Mouse (Mus musculus) limb, embryonic 13.5 days (tissue): ENCODE measurements around the gene Sec14l4. TPM values are rescaled to one million over a fixed set of nuclear protein-coding genes. Genes with fewer than 3 reads are reported as not detected.
"Not testable (repeated sequence)": the region's sequence is repeated elsewhere in the genome, so short reads cannot be mapped to it uniquely, and the experiment has no call there.

Source experiments
- ATAC-seq: fragments of 200-750 bp; cut with Nextera tagmentation; 2 replicates; pipeline ENCODE4 v1.8.0; 2017; ENCODE audit warnings: low read depth, moderate number of reproducible peaks, moderate TSS enrichment; ENCODE audit not compliant: low FRiP score
- H3K27ac ChIP-seq: fragments of 300-500 bp; sonication (generic); 2 replicates; pipeline ENCODE4 v1.5.1; 2015; ENCODE audit warnings: inconsistent platforms, mild to moderate bottlenecking, moderate library complexity
- H3K27me3 ChIP-seq: fragments of 300-500 bp; sonication (generic); 2 replicates; pipeline ENCODE4 v1.6.1; 2015; ENCODE audit warnings: mild to moderate bottlenecking, inconsistent platforms
- H3K36me3 ChIP-seq: fragments of 300-500 bp; sonication (generic); 2 replicates; pipeline ENCODE4 v1.6.1; 2015; ENCODE audit warnings: inconsistent platforms, mild to moderate bottlenecking, moderate library complexity
- H3K4me1 ChIP-seq: fragments of 300-500 bp; sonication (generic); 2 replicates; pipeline ENCODE4 v1.6.1; 2015; ENCODE audit warnings: inconsistent platforms
- H3K4me2 ChIP-seq: fragments of 300-500 bp; sonication (generic); replicated peaks from 2 replicates; pipeline ENCODE4 v1.6.1; 2015; ENCODE audit warnings: inconsistent platforms, mild to moderate bottlenecking, moderate library complexity
- H3K4me3 ChIP-seq: fragments of 300-500 bp; sonication (generic); 2 replicates; pipeline ENCODE4 v1.5.1; 2015; ENCODE audit warnings: moderate library complexity, mild to moderate bottlenecking, inconsistent platforms
- H3K9ac ChIP-seq: fragments of 300-500 bp; sonication (generic); 2 replicates; pipeline ENCODE4 v1.6.1; 2015; ENCODE audit warnings: mild to moderate bottlenecking, inconsistent platforms
- H3K9me3 ChIP-seq: fragments of 300-500 bp; sonication (generic); 2 replicates; pipeline ENCODE4 v1.6.1; 2016; ENCODE audit warnings: inconsistent platforms
- WGBS: fragments of 180-500 bp; shearing (Covaris S2); methylation state at CpG from one replicate; pipeline ENCODE4 v1.1.7; 2015; 5-methylcytosine and 5-hydroxymethylcytosine counted together
- polyA plus RNA-seq: library from polyadenylated mRNA; unstranded; fragments of >200 nt; fragmentation: Nextera tagmentation; extraction: Ambion mirVana; gene quantifications from 2 replicates; pipeline ENCODE4 v1.2.1, GENCODE M21; 2015

Sec14l4 gene
- polyA plus RNA-seq, 1 experiment from 2014 or later, result 0.09 TPM

GRCm38 (mm10) chr11:3997978-3998720, 33.1 kb upstream of the Sec14l4 start:
- ATAC-seq, result peak; percentile 30; the same call in 1 of the 2 replicates
- Histone ChIP-seq H3K27ac (no peak overlapping the region), H3K27me3 (peaks cover 31% of the 10 kb centered on the region), H3K4me3 (peak overlapping the region; percentile 41), H3K36me3 (no peaks in the 10 kb centered on the region), H3K4me1 (peaks cover 26% of the 10 kb centered on the region), H3K9me3 (no peaks in the 10 kb centered on the region), H3K4me2 (peak overlapping the region; percentile 69), H3K9ac (peak overlapping the region; percentile 53)
- WGBS, result 3% methylated on average over 66 of the region's 66 CpGs

DNA sequence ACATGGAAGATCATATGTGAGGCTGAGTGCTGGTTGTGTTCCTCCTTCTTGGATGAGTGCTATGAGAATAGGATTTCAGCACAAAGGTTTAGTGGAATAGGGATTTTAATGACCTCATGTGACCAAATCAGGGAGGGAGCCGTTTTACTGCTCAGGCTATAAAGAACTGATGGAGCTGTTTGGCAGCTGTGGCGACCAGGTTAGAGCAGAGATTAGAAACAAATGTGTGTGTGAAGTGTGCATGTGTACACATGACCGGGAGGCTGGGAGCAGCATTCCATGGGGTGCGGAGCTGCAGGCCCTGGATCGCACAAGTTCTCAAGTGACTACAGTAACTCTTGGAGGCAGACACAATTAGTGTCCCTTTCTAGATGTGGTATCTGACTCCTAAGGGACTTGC, 31.7 kb upstream of the Sec14l4 start:
- no peak overlapping the region for H3K27ac ChIP-seq
- H3K4me3 ChIP-seq, result no peak overlapping the region
- H3K9ac ChIP-seq, result no peak overlapping the region
- no peaks in the 10 kb centered on the region for H3K36me3 ChIP-seq
- H3K9me3 ChIP-seq, result no peaks in the 10 kb centered on the region
- peaks cover 26% of the 10 kb centered on the region for H3K4me1 ChIP-seq
- H3K27me3 ChIP-seq, result peaks cover 31% of the 10 kb centered on the region
- ATAC-seq, result peak; percentile 88
- H3K4me2 ChIP-seq, result no peak overlapping the region; the same call in 1 of the 2 replicates
- 4% methylated on average over 5 of the region's 5 CpGs for WGBS

- H3K27ac ChIP-seq, result no peak overlapping the region
- no peak for ATAC-seq
- no peak overlapping the region for H3K4me3 ChIP-seq
- H3K27me3 ChIP-seq, result peaks cover 25% of the 10 kb centered on the region
- no peaks in the 10 kb centered on the region for H3K9me3 ChIP-seq
- WGBS, result 11% methylated on average over 5 of the region's 5 CpGs
- H3K36me3 ChIP-seq, result no peaks in the 10 kb centered on the region
- no peak overlapping the region for H3K9ac ChIP-seq
- H3K4me2 ChIP-seq, result no peak overlapping the region
- H3K4me1 ChIP-seq, result peaks cover 26% of the 10 kb centered on the region
These were observed 29.7 kb upstream of the Sec14l4 start for GRCm38 (mm10) chr11:4001603-4002002.

DNA sequence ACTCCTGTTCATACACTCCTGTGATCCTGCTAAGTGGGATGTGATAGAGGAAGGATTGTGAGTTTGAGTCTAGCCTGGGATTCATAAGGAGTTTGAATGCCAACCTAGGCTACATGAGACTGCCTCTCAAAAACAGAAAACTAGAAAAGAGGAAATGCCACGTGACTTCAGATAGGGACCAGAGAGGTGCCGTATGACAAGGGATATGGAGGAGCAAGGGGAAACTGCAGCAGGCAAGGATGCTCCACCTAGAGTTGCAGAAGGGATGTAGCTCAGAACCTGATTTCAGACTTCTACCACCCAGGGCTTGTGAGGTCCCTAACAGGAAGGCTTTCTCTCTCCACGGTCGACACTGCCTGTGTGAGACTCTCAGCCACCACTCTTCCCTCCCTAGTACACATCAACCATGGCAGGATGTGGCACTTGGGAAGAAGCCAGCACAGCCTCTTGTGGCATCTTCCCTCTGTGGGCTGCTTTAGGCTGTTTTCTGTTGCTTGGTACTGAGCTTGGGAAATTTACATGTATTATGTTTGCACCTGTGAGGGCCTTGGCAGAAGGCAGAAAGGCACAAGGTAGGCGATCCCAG, 25.9 kb upstream of the Sec14l4 start:
- WGBS, result 64% methylated on average over 5 of the region's 5 CpGs
- ATAC-seq, result no peak
- Histone ChIP-seq H3K4me3 (no peak overlapping the region), H3K27me3 (no peaks in the 10 kb centered on the region), H3K9me3 (no peaks in the 10 kb centered on the region), H3K4me1 (0 out of 2 replicates have a peak, but pooled peaks cover under 1% of the 10 kb centered on the region), H3K9ac (no peak overlapping the region), H3K36me3 (no peaks in the 10 kb centered on the region), H3K4me2 (no peak overlapping the region), H3K27ac (no peak overlapping the region)

- Histone ChIP-seq H3K4me1 (no peaks in the 10 kb centered on the region), H3K36me3 (no peaks in the 10 kb centered on the region), H3K9me3 (no peaks in the 10 kb centered on the region), H3K4me2 (no peak overlapping the region), H3K27ac (no peak overlapping the region), H3K27me3 (no peaks in the 10 kb centered on the region), H3K4me3 (no peak overlapping the region), H3K9ac (no peak overlapping the region)
- ATAC-seq, result no peak
- WGBS, result 84% methylated on average over 3 of the region's 3 CpGs
These were observed 24.8 kb upstream of the Sec14l4 start for GRCm38 (mm10) chr11:4006462-4006861.

- Histone ChIP-seq H3K27ac (no peak overlapping the region), H3K4me1 (no peaks in the 10 kb centered on the region), H3K9ac (no peak overlapping the region), H3K9me3 (no peaks in the 10 kb centered on the region; the same call in 1 of the 2 replicates), H3K4me3 (no peak overlapping the region), H3K4me2 (no peak overlapping the region), H3K27me3 (no peaks in the 10 kb centered on the region), H3K36me3 (no peaks in the 10 kb centered on the region)
- no peak for ATAC-seq
- 79% methylated on average over 1 of the region's 1 CpGs for WGBS
These were observed 18.6 kb upstream of the Sec14l4 start for GRCm38 (mm10) chr11:4012616-4013015.

- not testable (repeated sequence) for H3K36me3 ChIP-seq, H3K4me3 ChIP-seq, H3K4me2 ChIP-seq, H3K27ac ChIP-seq, H3K9me3 ChIP-seq, H3K27me3 ChIP-seq, H3K4me1 ChIP-seq, ATAC-seq, H3K9ac ChIP-seq
- 86% methylated on average over 14 of the region's 14 CpGs for WGBS
These were observed 15.5 kb upstream of the Sec14l4 start for GRCm38 (mm10) chr11:4015796-4016195.

GRCm38 (mm10) chr11:4022111-4022510, 9.2 kb upstream of the Sec14l4 start:
- not testable (repeated sequence) for H3K4me1 ChIP-seq, ATAC-seq, H3K27ac ChIP-seq, H3K36me3 ChIP-seq, H3K4me2 ChIP-seq, H3K9me3 ChIP-seq, H3K9ac ChIP-seq, H3K4me3 ChIP-seq, H3K27me3 ChIP-seq
- WGBS, result 91% methylated on average over 13 of the region's 13 CpGs

GRCm38 (mm10) chr11:4023321-4023720, 7.9 kb upstream of the Sec14l4 start:
- H3K9me3 ChIP-seq, result no peaks in the 10 kb centered on the region
- H3K36me3 ChIP-seq, result no peaks in the 10 kb centered on the region
- H3K27me3 ChIP-seq, result no peaks in the 10 kb centered on the region; the same call in 1 of the 2 replicates
- H3K4me2 ChIP-seq, result no peak overlapping the region
- ATAC-seq, result no peak
- H3K4me3 ChIP-seq, result no peak overlapping the region
- 83% methylated on average over 2 of the region's 2 CpGs for WGBS
- H3K4me1 ChIP-seq, result no peaks in the 10 kb centered on the region
- no peak overlapping the region for H3K9ac ChIP-seq
- no peak overlapping the region for H3K27ac ChIP-seq

DNA sequence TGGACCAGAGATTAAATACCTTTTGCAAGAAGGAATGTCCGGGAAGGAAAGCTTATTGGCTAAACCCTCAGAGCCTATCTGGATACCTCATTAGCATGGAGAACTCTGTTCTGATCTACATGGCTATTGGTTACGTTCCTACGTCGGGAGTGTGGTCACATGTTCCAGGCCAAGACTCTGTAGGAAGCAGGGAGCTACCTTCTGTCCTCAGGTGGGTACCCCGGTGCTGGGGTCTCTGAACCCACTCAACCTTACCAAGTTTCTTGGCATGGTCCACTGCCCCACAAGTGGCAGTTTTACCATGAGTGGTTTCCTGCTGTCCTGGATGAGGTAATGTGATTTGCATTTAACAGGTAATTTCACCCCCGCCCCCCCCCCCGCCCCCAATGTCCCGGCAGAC, 4.2 kb upstream of the Sec14l4 start:
- no peak overlapping the region for H3K4me3 ChIP-seq
- no peak for ATAC-seq
- no peak overlapping the region for H3K4me2 ChIP-seq
- H3K4me1 ChIP-seq, result no peaks in the 10 kb centered on the region
- 72% methylated on average over 8 of the region's 8 CpGs for WGBS
- H3K9me3 ChIP-seq, result no peaks in the 10 kb centered on the region
- H3K27me3 ChIP-seq, result peaks cover 13% of the 10 kb centered on the region
- H3K36me3 ChIP-seq, result no peaks in the 10 kb centered on the region
- H3K27ac ChIP-seq, result no peak overlapping the region
- H3K9ac ChIP-seq, result no peak overlapping the region

GRCm38 (mm10) chr11:4027561-4028334, 3.5 kb upstream of the Sec14l4 start:
- WGBS, result 69% methylated on average over 9 of the region's 9 CpGs
- Histone ChIP-seq H3K27ac (no peak overlapping the region), H3K36me3 (no peaks in the 10 kb centered on the region), H3K4me1 (no peaks in the 10 kb centered on the region), H3K27me3 (peaks cover 20% of the 10 kb centered on the region), H3K4me3 (no peak overlapping the region), H3K9ac (no peak overlapping the region), H3K4me2 (no peak overlapping the region), H3K9me3 (no peaks in the 10 kb centered on the region)
- ATAC-seq, result no peak

DNA sequence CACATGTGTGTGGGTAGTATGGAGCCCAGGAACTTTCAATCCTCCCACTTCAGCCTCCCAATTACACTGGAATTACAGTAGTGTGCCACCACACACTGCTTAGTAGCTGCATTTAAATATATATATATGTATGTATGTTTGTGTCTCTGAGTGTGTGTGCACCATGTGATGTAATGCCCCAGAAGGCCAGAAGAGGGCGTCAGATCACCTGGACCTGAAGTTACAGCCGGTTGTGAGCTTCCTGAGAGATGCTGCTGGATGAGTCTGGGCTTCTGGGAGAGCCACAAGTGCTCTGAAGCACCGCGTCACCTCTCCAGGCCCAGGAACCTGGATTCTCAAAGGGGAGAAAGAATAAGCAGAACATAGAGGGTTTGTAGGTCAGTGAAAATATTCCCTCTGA, 1.9 kb upstream of the Sec14l4 start:
- no peak overlapping the region for H3K27ac ChIP-seq
- no peak overlapping the region for H3K9ac ChIP-seq
- WGBS, result 66% methylated on average over 4 of the region's 4 CpGs
- no peak for ATAC-seq
- no peaks in the 10 kb centered on the region for H3K36me3 ChIP-seq
- H3K4me2 ChIP-seq, result no peak overlapping the region
- no peak overlapping the region for H3K4me3 ChIP-seq
- H3K9me3 ChIP-seq, result no peaks in the 10 kb centered on the region
- no peaks in the 10 kb centered on the region for H3K4me1 ChIP-seq
- H3K27me3 ChIP-seq, result peaks cover 24% of the 10 kb centered on the region
